Mouse (Mus musculus) mature B cell (primary cell): ENCODE data around the gene Srcin1.

Experiments used
- in situ Hi-C: fragments of 300-500 bp; cut with MboI; formaldehyde crosslinking; loops from 2 replicates; pipeline ENCODE4 v1.14.3; 2019

The Srcin1 gene

GRCm38 (mm10) chr11:97576136-97576906 lies at the start of gene Srcin1:
TSS of gene Srcin1 (minus strand) at chr11:97576186.
- in situ Hi-C loops: no loop called here

GRCm38 (mm10) chr11:97625551-97625950 lies 49.6 kb upstream of the Srcin1 start:
- in situ Hi-C loops: loop anchor here (5.0 kb wide), 1 partner anchor 138 kb away; no protein-coding TSS in a partner anchor

GRCm38 (mm10) chr11:97623166-97623565 lies 47.2 kb upstream of the Srcin1 start:
- in situ Hi-C loops: no loop called here

- in situ Hi-C loops: no loop called here
Observed at GRCm38 (mm10) chr11:97622440-97622839, 46.5 kb upstream of the Srcin1 start.

- in situ Hi-C loops: no loop called here
Observed at GRCm38 (mm10) chr11:97619391-97619795, 43.4 kb upstream of the Srcin1 start.

- in situ Hi-C loops: no loop called here
Observed at GRCm38 (mm10) chr11:97618368-97618767, 42.4 kb upstream of the Srcin1 start.

DNA sequence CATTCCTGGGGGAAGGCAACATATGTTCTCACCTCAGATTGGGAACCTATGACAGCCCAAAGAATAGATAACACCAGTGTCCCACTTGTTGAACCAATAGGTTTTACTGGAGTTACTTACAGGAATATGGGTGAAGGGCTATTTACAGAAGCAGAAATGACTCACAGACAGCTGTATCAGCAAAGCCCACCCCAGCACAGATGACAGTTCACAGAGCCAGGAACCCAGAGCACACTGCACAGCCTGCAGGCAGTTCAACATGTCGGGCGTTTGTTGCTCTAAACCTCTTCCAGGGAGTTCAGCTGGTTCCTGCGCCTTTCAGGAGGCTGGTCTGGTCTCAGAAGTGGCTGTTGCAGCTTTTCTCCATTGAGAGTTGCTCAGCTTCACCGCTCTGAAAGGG lies 39.3 kb upstream of the Srcin1 start:
- in situ Hi-C loops: no loop called here

GRCm38 (mm10) chr11:97611076-97611475 lies 35.1 kb upstream of the Srcin1 start:
- in situ Hi-C loops: no loop called here

GRCm38 (mm10) chr11:97609743-97610142 lies 33.8 kb upstream of the Srcin1 start:
- in situ Hi-C loops: no loop called here

DNA sequence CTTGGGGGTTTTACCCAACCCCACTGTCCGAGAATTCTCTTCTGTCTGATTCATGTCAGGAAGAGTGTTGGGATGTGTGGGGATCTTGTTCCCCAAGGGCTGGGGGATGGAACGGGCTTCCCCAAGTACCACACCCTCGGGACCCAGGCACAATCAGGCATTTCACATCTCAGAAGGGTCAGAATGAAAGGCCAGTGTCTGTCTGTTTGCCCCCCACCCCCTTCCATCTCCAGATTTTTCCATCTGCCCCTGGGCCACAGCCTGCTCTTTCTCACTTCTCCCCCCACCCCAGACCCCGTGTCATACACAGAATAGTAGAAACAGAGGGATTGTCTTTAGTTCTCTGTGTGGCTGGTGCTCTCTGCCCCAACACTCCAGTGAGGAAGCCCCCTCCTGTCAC lies 32.9 kb upstream of the Srcin1 start:
- in situ Hi-C loops: no loop called here

DNA sequence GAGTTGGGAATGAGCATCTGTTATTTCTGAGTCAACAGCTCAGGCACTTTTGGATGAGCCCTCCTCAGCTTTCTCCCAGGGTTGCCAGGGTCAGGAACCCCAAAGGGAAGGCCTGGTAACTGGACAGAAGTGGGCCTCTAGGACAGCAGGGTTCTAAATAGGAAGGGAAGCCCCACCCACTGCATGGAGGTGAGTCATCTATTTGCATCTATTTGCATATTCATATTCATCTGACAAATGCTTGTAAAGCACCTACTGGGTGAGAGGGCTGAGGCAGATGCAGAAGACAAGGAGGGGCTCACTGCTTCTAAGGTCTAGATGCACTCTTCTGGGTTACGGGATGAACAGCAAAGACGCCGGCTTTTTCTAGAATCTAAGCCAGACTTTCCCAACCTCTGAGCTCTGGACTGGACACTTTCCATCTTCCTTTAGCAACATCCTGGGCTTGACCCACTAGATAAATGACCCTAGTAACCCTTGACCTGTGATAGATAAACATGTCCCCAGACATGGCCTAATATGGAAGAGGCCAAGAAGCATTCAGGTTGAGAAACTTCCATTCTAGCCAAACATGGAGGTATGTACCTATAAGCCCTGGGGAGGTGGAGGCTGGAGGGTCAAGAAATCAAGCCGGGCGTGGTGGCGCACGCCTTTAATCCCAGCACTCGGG lies 31.2 kb upstream of the Srcin1 start:
- in situ Hi-C loops: no loop called here

DNA sequence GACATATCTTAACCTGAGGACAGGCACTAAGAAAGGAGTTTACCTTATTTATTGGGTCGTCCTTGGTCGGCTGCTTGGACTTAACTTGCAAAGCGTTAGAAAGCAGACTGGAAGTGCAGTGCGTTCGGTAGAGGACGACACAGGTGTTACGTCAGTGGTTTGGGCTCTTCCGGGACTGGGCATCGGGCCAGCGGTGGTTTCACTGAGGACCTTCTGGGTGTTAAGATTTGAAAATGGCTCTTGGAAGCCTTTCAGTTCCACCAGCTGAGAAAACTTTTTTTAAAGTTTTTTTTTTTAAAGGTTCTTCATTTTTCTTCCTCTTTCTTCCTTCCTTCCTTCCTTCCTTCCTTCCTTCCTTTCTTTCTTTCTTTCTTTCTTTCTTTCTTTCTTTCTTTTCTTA lies 27.9 kb upstream of the Srcin1 start:
- in situ Hi-C loops: no loop called here

DNA sequence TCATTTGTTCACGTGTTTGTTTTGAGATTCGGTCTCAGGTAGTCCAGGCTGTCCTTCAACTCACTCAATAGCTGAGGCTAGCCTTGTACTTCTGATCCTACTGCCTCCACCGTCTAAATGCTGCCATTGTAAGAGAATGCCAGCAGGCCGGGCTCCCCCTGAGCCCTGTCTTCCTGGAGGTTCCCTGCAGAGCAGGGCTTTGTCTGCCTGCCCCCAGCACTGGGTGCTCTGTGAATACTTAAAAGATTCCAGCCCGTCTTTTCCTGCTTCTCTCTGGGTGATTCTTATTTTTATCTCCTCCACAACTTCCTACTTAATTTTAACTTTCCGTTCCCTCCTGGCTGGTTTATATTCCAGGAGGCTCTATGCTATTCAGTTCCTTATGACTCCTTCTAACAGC lies 26.2 kb upstream of the Srcin1 start:
- in situ Hi-C loops: no loop called here

- in situ Hi-C loops: no loop called here
Observed at GRCm38 (mm10) chr11:97599104-97599503, 23.1 kb upstream of the Srcin1 start.

GRCm38 (mm10) chr11:97597945-97598691 lies 22.1 kb upstream of the Srcin1 start:
- in situ Hi-C loops: no loop called here

DNA sequence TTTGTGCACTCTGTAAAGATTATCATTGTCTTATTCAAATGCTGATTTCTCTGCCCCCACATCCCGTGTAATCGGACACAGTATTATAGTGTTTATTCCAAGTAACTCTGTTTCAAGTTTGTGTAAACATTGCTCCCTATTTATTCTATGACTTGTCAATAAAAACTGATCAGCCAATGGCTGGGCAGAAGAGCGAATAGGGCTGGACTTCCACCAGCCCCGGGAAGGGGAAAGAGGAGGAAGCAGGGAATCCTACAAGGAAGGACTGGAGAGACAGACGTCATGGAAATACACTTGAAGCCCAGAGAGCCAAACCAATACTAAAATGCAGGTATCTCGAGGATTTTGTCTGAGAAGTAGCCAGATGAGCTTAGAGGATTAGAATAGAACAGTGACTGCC lies 18.1 kb upstream of the Srcin1 start:
- in situ Hi-C loops: no loop called here

DNA sequence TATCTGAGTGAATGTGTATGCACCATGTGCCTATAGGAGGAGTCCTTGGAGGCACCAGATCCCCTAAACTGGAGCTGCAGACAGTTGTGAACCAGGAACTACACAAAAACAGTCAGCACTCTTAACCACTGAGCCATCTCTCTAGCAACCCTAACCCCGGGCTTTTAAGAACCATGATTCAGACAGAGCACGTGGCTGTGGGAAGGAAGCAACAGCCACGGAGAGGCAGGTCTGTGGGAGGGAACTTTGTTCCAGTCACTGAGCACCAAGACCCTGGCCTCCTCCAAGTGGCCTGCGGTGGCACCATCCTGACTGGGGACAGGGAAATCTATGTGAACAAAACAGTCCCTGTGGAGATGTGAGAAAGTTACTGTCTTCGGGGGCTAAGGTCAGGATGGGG lies 15.9 kb upstream of the Srcin1 start:
- in situ Hi-C loops: no loop called here

DNA sequence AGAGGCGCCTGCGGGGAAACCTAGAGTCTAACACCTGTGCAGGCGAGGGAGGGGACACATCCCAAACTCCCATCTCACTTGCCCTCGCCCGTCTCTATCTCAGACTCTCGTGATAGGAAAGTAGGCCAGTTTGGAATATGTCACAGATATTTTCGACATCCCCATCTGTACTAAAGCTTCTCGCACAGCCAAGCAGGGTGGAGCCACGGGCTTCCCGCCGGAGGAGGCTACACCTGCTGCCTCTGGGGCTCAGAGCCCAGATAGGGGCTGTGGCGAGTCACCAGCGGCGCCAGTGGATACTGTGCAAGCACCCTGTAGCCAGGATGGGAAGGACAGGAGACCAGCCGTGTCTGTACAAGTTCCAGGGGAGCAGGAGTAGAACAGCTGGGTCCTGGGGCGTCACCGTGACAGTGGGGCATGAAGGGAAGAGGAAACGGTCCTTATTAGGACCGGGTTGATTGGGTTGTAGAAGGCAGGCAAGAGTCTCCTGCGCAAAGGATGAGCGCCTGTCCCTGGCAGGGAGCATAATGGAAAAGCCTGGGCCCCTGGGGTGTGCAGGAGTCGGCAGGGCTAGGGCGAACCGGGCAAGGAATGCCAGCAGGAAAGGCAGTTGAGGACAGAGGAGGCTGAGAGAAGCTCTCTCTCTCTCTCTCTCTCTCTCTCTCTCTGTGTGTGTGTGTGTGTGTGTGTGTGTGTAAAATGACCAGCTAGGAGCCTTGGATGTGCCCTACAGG lies 14.4 kb upstream of the Srcin1 start:
- in situ Hi-C loops: no loop called here

DNA sequence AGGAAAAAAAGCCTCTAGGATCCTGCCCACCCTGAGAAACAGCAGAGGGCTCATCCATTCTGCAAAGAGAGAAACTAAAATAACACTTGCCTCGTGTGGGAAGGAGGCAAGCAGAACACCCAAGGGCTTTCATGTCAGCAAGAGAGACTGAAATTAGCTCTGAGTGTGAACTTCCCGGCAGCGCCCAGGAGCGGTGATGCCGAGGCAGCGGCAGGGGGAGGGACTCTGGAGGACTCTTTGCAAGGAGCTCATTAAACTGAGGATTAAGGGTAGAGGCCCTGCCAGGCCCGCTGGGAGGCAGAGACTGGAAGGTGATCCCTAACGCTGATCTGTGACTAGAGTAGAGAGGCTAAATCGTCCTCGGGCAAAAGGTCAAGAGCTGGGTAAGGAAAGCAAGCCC lies 13.2 kb upstream of the Srcin1 start:
- in situ Hi-C loops: no loop called here

GRCm38 (mm10) chr11:97585932-97586331 lies 9.9 kb upstream of the Srcin1 start:
- in situ Hi-C loops: no loop called here

- in situ Hi-C loops: no loop called here
Observed at GRCm38 (mm10) chr11:97584476-97584875, 8.5 kb upstream of the Srcin1 start.
